Mouse (Mus musculus): ENCODE results near the gene Zfp148.
"Not testable (repeated sequence)": the region's sequence is repeated elsewhere in the genome, so short reads cannot be mapped to it uniquely, and the experiment has no call there.

The Zfp148 gene

GRCm38 (mm10) chr16:33381614-33382245 is 1.1 kb downstream of the Zfp148 start:
- DNase-seq: no peak

DNA sequence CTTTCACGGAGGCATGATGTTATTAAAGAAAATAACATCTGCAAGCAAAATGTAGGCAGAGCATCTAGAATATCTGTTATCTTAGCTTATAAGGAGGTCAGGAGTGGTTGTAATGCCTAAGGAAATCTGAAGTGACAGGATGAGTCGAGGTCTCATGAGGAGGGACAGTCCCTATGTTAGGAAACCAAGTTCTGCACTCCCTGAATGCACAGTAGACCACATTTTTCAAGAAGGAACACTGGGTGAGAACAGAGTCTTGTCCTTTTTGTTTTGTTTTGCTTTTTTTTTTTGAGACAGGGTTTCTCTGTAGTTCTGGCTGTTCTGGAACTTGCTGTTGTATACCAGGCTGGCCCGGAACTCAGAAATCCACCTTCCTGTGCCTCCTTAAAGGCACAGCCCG is 1.7 kb downstream of the Zfp148 start:
- no peak for DNase-seq

DNA sequence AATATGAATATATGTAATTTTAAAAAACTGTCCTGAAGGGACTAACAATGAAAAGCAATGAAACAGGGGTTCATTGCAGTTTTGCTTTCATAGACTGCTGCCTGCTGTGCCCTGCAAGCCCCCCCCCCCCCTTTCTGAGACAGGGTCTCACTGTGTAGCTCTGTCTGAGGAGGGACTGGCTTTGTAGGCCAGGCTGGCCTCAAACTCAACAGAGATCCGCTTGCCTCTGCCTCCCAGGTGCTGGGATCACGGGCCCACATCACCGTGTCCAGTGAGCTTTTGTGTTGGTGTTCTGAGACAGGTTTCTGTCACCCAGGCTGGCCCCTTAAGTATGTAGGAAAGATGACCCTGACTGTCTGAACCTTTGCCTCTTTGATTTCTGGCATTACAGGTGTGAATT is 2.9 kb downstream of the Zfp148 start:
- no peak for DNase-seq

DNA sequence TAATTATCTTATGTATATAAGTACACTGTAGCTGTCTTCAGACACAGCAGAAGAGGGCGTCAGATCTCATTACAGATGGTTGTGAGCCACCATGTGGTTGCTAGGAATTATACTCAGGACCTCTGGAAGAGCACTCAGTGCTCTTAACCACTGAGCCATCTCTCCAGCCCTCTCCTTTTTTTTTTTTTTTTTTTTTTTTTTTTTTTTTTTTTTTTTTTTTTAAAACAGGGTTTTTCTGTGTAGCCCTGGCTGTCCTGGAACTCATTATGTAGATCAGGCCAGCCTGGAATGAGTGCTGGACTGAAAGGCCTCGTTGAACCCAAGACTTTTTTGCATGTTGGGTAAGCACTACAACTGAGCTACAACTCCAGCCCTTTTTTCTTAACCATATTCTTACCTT is 3.4 kb downstream of the Zfp148 start:
- DNase-seq: not testable (repeated sequence)

- no peak for DNase-seq
Measured at GRCm38 (mm10) chr16:33387013-33387412, 6.4 kb downstream of the Zfp148 start.

GRCm38 (mm10) chr16:33387420-33387819 is 6.8 kb downstream of the Zfp148 start:
- DNase-seq: no peak

GRCm38 (mm10) chr16:33399913-33400782 is 19.5 kb downstream of the Zfp148 start:
- peak; percentile 78 to 89 for DNase-seq

DNA sequence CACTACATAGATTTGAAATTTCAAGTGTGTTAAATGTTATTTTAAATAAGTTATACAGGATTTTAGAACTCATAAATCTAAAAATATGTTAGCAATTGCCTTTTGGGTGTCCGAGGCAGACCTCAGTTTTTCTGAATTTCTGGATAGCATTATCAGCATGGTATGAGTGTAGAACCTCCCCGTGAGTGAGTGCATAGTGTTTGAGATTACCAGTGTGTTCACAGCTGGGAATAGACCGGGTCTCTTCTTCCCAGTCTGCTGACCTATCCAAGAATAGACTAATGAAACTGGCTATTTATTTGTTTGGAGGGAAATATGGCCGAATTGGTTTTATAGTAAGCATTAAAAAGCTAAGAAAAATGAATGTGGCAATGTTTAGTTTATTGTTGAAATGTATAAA is 20.3 kb downstream of the Zfp148 start:
- no peak for DNase-seq

DNA sequence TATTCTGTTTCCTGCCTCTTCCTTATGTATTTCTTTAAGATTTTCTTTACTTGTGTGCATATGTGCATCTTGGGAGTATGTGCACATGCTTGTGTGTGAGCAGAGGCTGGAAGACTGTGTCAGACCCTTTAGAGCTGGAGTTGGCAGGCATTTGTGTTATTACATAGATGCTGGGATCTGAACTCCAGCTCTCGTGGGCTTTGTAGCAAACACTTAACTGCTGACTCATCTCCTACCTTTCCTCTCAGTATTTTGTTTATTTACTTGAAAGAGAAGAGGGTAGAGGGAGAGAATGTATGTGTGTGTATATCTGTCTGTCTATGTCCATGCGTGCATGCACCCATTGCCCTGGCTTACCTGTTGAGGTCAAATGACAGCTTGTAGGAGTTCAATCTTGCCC is 22.6 kb downstream of the Zfp148 start:
- DNase-seq: no peak

GRCm38 (mm10) chr16:33404055-33404454 is 23.4 kb downstream of the Zfp148 start:
- no peak for DNase-seq

GRCm38 (mm10) chr16:33405487-33405886 is 24.9 kb downstream of the Zfp148 start:
- no peak for DNase-seq

GRCm38 (mm10) chr16:33410151-33410550 is 29.5 kb downstream of the Zfp148 start:
- DNase-seq: no peak

- no peak for DNase-seq
Measured at GRCm38 (mm10) chr16:33410605-33411004, 30.0 kb downstream of the Zfp148 start.

DNA sequence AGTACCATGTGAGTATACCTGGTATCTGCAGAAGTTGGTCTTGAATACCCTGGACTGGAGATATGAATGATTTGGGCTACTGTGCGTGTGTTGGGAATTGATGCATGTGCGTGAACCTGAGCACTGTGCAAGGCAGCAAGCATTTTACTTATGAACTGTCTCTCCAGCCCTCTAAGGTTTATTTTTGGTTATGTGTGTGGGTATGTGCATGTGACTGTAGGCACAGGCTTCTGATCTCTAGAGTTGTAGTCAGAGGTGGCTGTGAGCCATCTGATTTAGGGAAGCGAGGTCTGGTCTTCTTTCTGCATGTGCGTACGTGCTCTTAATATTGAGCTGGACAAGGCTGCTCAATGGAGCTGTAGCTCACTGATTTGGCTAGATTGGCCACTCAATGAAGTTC is 33.6 kb downstream of the Zfp148 start:
- DNase-seq: no peak

DNA sequence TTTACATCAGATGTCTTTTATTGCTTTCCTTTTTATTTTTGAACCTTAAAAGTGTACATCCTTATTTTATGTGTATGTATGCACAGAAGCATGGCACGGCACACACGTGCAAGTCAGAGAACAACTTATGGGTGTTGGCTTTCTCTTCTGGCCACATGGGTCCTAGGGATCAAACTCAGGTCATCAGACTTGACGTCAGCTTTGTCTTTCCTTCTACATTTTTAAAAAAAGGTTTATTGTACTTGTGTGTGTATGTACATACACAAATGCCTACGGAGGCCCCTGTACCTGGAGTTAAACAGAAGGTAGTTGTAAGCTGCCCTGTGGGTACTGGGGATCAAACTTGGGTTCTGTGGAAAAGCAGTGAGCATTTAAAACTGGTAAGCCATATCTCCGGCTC is 35.0 kb downstream of the Zfp148 start:
- DNase-seq: no peak

- no peak for DNase-seq
Measured at GRCm38 (mm10) chr16:33428327-33428726, 47.7 kb downstream of the Zfp148 start.

DNA sequence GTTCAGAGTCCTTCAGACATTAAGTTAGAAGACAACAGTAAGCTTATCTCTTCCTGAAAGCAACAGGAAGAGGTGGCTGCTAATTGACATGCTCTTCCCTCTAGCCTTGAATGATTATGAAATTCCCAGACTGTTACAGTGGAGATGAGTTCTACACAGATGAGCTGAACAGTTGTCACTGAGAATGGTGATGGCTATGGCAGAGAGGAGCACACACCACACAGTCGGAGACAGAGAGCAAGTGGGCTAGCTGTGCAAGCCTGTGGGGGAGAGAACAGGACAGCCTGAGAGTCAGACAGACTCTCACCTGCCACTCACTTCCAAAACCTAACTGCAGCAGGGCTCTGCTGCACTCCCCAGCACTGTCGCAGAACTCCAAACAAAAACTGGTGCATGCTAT is 51.0 kb downstream of the Zfp148 start:
- DNase-seq: no peak

DNA sequence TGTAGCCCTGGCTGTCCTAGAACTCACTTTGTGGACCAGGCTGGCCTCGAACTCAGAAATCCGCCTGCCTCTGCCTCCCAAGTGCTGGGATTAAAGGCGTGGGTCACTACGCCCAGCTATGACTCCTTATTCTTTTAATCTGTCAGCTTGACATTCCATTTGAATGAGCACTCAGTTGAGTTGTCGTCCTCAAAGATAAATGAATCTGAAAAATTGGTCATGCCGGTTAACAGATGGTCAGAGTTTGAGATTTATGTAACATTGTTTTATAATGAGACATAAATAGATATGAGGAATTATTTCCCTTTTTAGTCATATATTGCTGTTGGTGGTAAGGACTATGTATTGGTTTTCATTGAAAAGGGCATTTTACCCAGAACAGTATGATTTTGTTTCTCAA is 60.4 kb downstream of the Zfp148 start:
- DNase-seq: no peak

GRCm38 (mm10) chr16:33446830-33447229 is 66.2 kb downstream of the Zfp148 start:
- DNase-seq: no peak

DNA sequence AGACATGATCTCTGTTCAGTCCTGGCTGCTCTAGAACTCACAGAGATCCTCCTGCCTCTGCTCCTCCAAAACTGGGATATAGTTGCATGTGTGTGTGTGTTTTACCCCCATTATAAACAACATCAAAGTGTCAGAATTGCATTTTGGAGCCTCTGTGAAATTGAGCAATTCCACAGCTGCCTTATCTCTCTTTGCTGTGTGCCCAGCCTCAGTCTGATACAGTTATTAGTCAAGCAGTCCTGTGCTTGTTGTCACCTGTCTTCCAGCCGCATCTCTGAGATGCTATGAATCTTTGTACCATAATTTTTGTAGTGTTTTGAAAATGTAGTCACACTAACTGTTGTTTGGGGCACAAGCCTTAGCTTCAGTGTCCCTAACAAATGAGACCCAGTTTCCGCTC is 73.2 kb downstream of the Zfp148 start:
- no peak for DNase-seq

DNA sequence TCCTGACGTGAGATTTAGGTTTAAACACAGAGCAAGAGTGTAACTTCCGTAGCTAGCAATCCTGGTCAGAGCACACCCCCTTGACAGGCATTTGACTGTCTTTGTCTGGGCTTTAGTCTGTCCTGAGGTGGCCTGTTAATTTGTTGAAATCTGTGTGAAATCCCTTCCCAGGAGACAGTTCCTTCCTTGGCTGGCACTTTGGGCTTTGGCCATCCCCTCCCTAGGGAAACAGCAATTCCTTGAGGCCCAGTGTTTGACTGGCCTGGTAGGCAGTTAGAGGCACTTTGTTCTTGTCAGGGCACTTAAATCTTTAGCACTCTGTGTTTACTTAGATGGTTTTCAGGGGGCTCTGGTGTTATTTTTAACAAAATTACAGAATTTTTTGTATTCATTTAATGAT is 73.7 kb downstream of the Zfp148 start:
- DNase-seq: no peak

DNA sequence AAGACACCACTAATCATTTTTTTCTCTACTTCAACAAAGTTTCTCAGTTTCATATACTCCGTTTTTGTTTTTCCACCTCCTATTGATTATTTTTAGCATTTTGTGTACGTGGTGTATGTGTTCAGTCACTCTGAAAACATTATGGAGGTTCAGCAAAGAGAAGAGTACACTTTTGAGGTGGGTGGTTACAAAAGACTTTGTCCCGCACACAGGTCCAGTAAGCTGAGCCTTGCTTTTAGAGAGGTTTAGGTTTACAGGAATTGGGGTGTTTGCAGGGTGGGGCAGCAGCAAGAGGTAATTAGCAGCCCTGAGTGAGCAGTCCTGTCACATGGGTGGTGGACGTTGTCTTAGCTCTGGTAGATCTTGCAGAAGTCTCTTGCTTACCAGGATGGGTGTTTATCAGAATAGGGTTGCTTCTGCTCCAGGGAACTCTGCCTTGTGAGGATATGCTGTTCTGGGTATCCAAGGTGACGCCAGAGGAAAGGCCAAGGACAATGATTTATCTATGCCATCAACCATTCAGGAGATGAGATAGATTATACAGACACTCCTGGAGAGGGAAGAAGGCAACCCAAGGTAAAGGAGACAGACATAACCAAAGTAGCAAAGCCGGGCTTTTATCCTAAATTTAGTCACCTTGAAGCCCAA is 74.8 kb downstream of the Zfp148 start:
- DNase-seq: no peak

- no peak for DNase-seq
Measured at GRCm38 (mm10) chr16:33459101-33459500, 78.5 kb downstream of the Zfp148 start.

DNA sequence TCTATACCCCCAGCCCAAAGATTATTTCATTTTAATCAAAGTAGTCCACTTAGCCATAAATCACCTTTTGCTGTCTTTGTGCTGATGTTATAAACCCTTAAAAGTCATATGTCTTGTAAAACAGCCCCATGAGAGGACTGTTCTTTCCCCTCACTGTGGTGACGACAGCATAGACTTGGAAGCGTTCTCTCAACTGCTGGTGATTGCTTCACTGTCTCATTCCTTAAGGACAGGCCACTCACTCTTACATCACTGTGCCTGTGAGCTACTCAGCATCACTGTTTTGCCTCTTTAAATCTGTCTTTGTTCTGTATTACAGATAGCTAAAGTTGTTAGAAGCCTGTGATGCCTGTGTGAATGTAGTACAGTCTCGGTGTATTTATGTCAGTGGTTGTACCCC is 80.8 kb downstream of the Zfp148 start:
- DNase-seq: no peak

Measured in kidney, postnatal 25 days (tissue).